Mouse (Mus musculus) limb, embryonic 11.5 days (tissue): ENCODE results near the gene Itga9. TPM values are rescaled to one million over a fixed set of nuclear protein-coding genes. Genes with fewer than 3 reads are reported as not detected.
A peak's percentile ranks its signal among the peaks of the same experiment; 100 is the strongest.

Source experiments
- ATAC-seq: fragments of 200-750 bp; cut with Nextera tagmentation; 2 replicates; pipeline ENCODE4 v1.8.0; 2017; ENCODE audit warnings: low read depth; ENCODE audit not compliant: insufficient number of reproducible peaks, low FRiP score, low TSS enrichment
- DNase-seq: peaks from one replicate; pipeline ENCODE4 v3.0.0-alpha.2; 2015; ENCODE audit warnings: low spot score
- H3K27ac ChIP-seq: fragments of 300-500 bp; sonication (generic); replicated peaks from 2 replicates; pipeline ENCODE4 v1.5.1; 2014; ENCODE audit warnings: low read depth, mild to moderate bottlenecking, low read length
- H3K27me3 ChIP-seq: fragments of 300-500 bp; sonication (generic); 2 replicates; pipeline ENCODE4 v1.6.1; 2014; ENCODE audit warnings: mild to moderate bottlenecking, low read length, mixed read lengths; ENCODE audit not compliant: control insufficient read depth, insufficient read depth
- H3K36me3 ChIP-seq: fragments of 300-500 bp; sonication (generic); 2 replicates; pipeline ENCODE4 v1.6.1; 2014; ENCODE audit warnings: mild to moderate bottlenecking, low read length, moderate library complexity, mixed read lengths; ENCODE audit not compliant: control insufficient read depth, insufficient read depth
- H3K4me1 ChIP-seq: fragments of 300-500 bp; sonication (generic); 2 replicates; pipeline ENCODE4 v1.6.1; 2014; ENCODE audit warnings: low read length, mixed read lengths; ENCODE audit not compliant: control insufficient read depth, insufficient read depth
- H3K4me2 ChIP-seq: fragments of 300-500 bp; sonication (generic); 2 replicates; pipeline ENCODE4 v1.6.1; 2014; ENCODE audit warnings: low read depth, mild to moderate bottlenecking, moderate library complexity; ENCODE audit not compliant: severe bottlenecking
- H3K4me3 ChIP-seq: fragments of 300-500 bp; sonication (generic); 2 replicates; pipeline ENCODE4 v1.5.1; 2014; ENCODE audit warnings: low read depth, low read length
- H3K9ac ChIP-seq: fragments of 300-500 bp; sonication (generic); 2 replicates; pipeline ENCODE4 v1.6.1; 2014; ENCODE audit warnings: mild to moderate bottlenecking, low read length
- H3K9me3 ChIP-seq: fragments of 300-500 bp; sonication (generic); 2 replicates; pipeline ENCODE4 v1.6.1; 2016; ENCODE audit warnings: low read length; ENCODE audit not compliant: control insufficient read depth
- WGBS: fragments of 180-500 bp; shearing (Covaris S2); extraction: QIAGEN DNeasy Blood & Tissue Kit; methylation state at CpG from one replicate; pipeline ENCODE4 v1.1.7; 2014; 5-methylcytosine and 5-hydroxymethylcytosine counted together
- polyA plus RNA-seq: library from polyadenylated mRNA; unstranded; fragments of >200 nt; fragmentation: Nextera tagmentation; extraction: Ambion mirVana; gene quantifications from 2 replicates; pipeline ENCODE4 v1.2.1, GENCODE M21; 2014

Itga9 gene
- polyA plus RNA-seq, 1 experiment from 2014 or later = 7.7 TPM

- no peak for DNase-seq
- Histone ChIP-seq H3K27ac (no peak overlapping the region), H3K4me3 (no peak overlapping the region), H3K4me1 (no peaks in the 10 kb centered on the region), H3K36me3 (no peaks in the 10 kb centered on the region), H3K4me2 (no peak overlapping the region), H3K9me3 (no peaks in the 10 kb centered on the region), H3K9ac (no peak overlapping the region), H3K27me3 (no peaks in the 10 kb centered on the region)
- 93% methylated on average over 10 of the region's 10 CpGs for WGBS
- ATAC-seq = no peak
Observed at GRCm38 (mm10) chr9:118662476-118662875, 56.0 kb downstream of the Itga9 start.

DNA sequence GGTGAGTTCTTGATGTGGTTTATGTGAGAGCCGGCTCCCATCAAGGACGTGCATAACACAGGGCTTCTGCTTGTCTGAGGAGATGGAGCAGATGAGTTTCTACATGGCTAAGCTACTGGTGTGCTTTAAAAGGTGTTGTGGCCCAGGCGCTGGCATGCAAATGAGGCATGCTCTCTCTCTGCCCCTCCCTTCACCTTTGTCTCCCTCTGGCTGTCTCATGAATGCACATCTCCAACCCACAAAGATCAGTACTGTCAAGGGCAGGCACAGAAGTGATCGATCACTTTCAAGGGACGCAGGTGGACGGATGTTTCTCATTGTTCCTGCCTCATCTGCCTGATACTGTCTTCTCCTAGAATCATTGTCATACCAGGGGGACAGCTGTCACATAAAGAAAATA, 57.4 kb downstream of the Itga9 start:
- no peak for DNase-seq
- H3K27ac ChIP-seq = no peak overlapping the region
- H3K36me3 ChIP-seq = no peaks in the 10 kb centered on the region
- H3K9me3 ChIP-seq = no peaks in the 10 kb centered on the region
- H3K4me3 ChIP-seq = no peak overlapping the region
- no peaks in the 10 kb centered on the region for H3K4me1 ChIP-seq
- no peak overlapping the region for H3K9ac ChIP-seq
- no peak overlapping the region for H3K4me2 ChIP-seq
- no peaks in the 10 kb centered on the region for H3K27me3 ChIP-seq
- no peak for ATAC-seq
- WGBS = 81% methylated on average over 6 of the region's 6 CpGs

- Histone ChIP-seq H3K9me3 (no peaks in the 10 kb centered on the region), H3K9ac (no peak overlapping the region), H3K4me1 (no peaks in the 10 kb centered on the region), H3K27me3 (no peaks in the 10 kb centered on the region), H3K4me3 (no peak overlapping the region), H3K27ac (no peak overlapping the region), H3K36me3 (no peaks in the 10 kb centered on the region), H3K4me2 (no peak overlapping the region)
- 84% methylated on average over 3 of the region's 3 CpGs for WGBS
- DNase-seq (no peak), ATAC-seq (no peak)
Observed at GRCm38 (mm10) chr9:118666069-118666468, 59.6 kb downstream of the Itga9 start.

GRCm38 (mm10) chr9:118669696-118670095, 63.2 kb downstream of the Itga9 start:
- DNase-seq (no peak), ATAC-seq (no peak)
- WGBS = 86% methylated on average over 3 of the region's 3 CpGs
- Histone ChIP-seq H3K36me3 (no peaks in the 10 kb centered on the region), H3K27me3 (no peaks in the 10 kb centered on the region), H3K9me3 (no peaks in the 10 kb centered on the region), H3K4me3 (no peak overlapping the region), H3K4me1 (no peaks in the 10 kb centered on the region), H3K4me2 (no peak overlapping the region), H3K9ac (no peak overlapping the region), H3K27ac (no peak overlapping the region)

DNA sequence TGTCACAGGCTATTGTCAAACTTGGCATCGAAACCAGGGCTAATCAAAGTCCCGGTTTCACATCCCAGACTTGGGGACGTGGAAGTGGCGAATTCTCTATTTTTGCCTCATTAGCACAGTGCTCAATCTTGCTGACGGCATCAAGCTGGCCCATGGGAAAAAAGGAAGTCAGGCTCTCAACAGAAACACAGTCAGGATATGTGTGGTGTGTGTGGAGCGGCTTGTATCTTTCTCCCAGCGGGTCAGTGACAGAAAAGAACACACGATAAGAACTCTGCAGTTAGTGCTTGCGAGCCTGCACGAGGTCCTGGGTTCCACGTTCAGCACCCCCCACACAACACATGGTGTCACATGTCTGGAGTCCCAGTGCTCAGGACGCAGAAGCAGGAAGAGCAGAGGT, 67.8 kb downstream of the Itga9 start:
- H3K4me1 ChIP-seq = peaks cover 23% of the 10 kb centered on the region
- no peak overlapping the region for H3K4me2 ChIP-seq
- no peak overlapping the region for H3K27ac ChIP-seq
- no peak overlapping the region for H3K9ac ChIP-seq
- H3K36me3 ChIP-seq = no peaks in the 10 kb centered on the region
- no peak for ATAC-seq
- no peak for DNase-seq
- H3K9me3 ChIP-seq = no peaks in the 10 kb centered on the region
- 79% methylated on average over 12 of the region's 12 CpGs for WGBS
- H3K27me3 ChIP-seq = no peaks in the 10 kb centered on the region
- H3K4me3 ChIP-seq = no peak overlapping the region

DNA sequence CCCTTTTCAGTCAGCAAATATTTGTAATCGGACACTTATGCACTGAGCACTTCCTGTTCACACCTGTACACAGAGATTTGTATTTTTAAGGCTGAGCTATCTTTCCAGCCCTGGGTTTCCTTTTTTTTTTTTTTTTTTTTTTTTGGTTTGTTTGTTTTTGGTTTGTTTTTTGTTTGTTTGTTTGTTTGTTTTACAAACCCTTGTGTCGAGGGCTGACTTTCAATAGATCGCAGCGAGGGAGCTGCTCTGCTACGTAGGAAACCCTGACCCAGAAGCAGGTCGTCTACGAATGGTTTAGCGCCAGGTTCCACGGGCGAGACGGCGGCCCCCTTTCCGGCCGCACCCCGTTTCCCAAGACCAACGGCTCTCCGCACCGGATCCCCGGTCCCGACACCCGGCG, 68.3 kb downstream of the Itga9 start:
- ATAC-seq = no peak
- Histone ChIP-seq H3K9me3 (no peaks in the 10 kb centered on the region), H3K27me3 (no peaks in the 10 kb centered on the region), H3K27ac (no peak overlapping the region), H3K9ac (no peak overlapping the region), H3K36me3 (no peaks in the 10 kb centered on the region), H3K4me3 (no peak overlapping the region), H3K4me2 (no peak overlapping the region), H3K4me1 (peaks cover 23% of the 10 kb centered on the region)
- peak; percentile 51 for DNase-seq
- 91% methylated on average over 22 of the region's 22 CpGs for WGBS

GRCm38 (mm10) chr9:118675573-118676170, 69.2 kb downstream of the Itga9 start:
- WGBS = 91% methylated on average over 8 of the region's 8 CpGs
- no peak for ATAC-seq

GRCm38 (mm10) chr9:118676692-118677091, 70.2 kb downstream of the Itga9 start:
- Histone ChIP-seq H3K4me2 (no peak overlapping the region), H3K9ac (0 out of 2 replicates have a peak overlapping the region, but pooled peaks have one; percentile 4), H3K27me3 (no peaks in the 10 kb centered on the region), H3K4me3 (no peak overlapping the region), H3K27ac (0 out of 2 replicates have a peak overlapping the region, but pooled peaks have one; percentile 43), H3K36me3 (no peaks in the 10 kb centered on the region), H3K4me1 (peaks cover 23% of the 10 kb centered on the region), H3K9me3 (no peaks in the 10 kb centered on the region)
- ATAC-seq (no peak), DNase-seq (no peak)
- whole genome bisulfite sequencing = 81% methylated on average over 8 of the region's 8 CpGs

More at GRCm38 (mm10) chr9:118675573-118676170, 69.2 kb downstream of the Itga9 start:
- H3K4me2 ChIP-seq = no peak overlapping the region
- H3K9ac ChIP-seq = no peak overlapping the region
- DNase-seq = no peak
- no peaks in the 10 kb centered on the region for H3K9me3 ChIP-seq
- H3K4me3 ChIP-seq = no peak overlapping the region
- no peak overlapping the region for H3K27ac ChIP-seq
- H3K4me1 ChIP-seq = peaks cover 23% of the 10 kb centered on the region
- H3K36me3 ChIP-seq = no peaks in the 10 kb centered on the region
- H3K27me3 ChIP-seq = no peaks in the 10 kb centered on the region

DNA sequence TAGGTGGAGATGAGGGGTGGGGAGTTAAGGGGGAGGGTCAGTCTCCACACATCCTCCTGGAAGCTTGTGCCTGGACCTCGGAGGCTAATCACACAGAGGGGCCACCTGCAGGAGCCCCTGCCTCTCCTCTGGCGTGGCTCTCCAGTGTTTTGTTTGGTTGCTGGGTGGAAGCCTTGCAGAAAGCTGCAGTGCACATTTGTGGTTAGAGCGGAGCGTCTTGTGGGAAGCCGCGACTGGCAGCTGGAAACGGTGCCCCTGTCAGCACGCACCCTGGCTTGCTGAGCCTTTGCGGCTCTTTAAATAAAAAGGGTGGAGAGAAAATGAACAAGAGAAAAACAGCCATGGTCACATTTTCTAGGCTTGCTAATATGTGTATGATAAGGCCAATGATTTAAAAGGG, 70.9 kb downstream of the Itga9 start:
- H3K4me1 ChIP-seq = peaks cover 23% of the 10 kb centered on the region
- H3K27ac ChIP-seq = peak overlapping the region; percentile 43; the same call in 1 of the 2 replicates
- ATAC-seq = no peak
- H3K4me3 ChIP-seq = no peak overlapping the region
- H3K27me3 ChIP-seq = no peaks in the 10 kb centered on the region
- peak; percentile 60 for DNase-seq
- H3K36me3 ChIP-seq = no peaks in the 10 kb centered on the region
- no peak overlapping the region for H3K4me2 ChIP-seq
- H3K9me3 ChIP-seq = no peaks in the 10 kb centered on the region
- 38% methylated on average over 9 of the region's 9 CpGs for WGBS
- no peak overlapping the region for H3K9ac ChIP-seq
